Mouse (Mus musculus) liver, adult 2 months (tissue): ENCODE data around the gene Cryba2.

ENCODE experiments used
- CTCF ChIP-seq: fragments of 200-500 bp; IDR thresholded peaks from 2 replicates; pipeline ENCODE4 v1.5.1; 2011; ENCODE audit warnings: low read depth, low read length, control low read depth
- POLR2A ChIP-seq: fragments of 200-500 bp; IDR thresholded peaks from 2 replicates; pipeline ENCODE4 v1.6.1; 2011; ENCODE audit warnings: low read length, control low read depth; ENCODE audit not compliant: insufficient read depth; ENCODE audit errors: extremely low read depth

- no peak for TF ChIP-seq CTCF
- no peak for TF ChIP-seq POLR2A
Observed at GRCm38 (mm10) chr1:74891513-74891912, 1.4 kb downstream of the Cryba2 start.
